Mouse (Mus musculus) mesoderm, embryonic 11.5 days (tissue): ENCODE data around the gene Tnni2.
"Not testable (repeated sequence)": the region's sequence is repeated elsewhere in the genome, so short reads cannot be mapped to it uniquely, and the experiment has no call there.

ENCODE experiments used
- DNase-seq: peaks from one replicate; pipeline ENCODE4 v3.0.0-alpha.2; 2012; ENCODE audit warnings: low read depth, low spot score

Gene Tnni2

DNA sequence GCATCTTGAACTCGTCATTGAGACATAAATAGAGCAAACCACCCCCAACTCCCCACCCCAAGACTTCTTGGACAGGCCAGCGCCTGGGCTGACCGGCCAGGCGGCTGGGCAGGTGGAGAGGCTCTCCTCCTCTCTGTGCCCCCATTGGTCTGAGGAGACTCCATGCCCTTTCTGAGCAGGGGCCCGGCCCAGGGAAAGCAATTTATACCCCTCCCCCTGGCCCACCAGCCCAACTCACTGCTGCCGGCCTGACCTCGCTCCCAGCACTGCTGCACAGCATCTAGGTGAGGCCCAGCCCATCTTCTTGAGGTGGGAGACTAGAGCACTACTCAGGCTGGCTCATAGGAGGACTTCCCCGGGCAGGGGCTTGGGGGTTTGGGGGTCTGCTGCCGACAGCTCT is at the start of gene Tnni2:
TSS of gene Tnni2 (plus strand) at position 224 of the 400 bp plus-strand sequence.
- DNase-seq, result no peak

DNA sequence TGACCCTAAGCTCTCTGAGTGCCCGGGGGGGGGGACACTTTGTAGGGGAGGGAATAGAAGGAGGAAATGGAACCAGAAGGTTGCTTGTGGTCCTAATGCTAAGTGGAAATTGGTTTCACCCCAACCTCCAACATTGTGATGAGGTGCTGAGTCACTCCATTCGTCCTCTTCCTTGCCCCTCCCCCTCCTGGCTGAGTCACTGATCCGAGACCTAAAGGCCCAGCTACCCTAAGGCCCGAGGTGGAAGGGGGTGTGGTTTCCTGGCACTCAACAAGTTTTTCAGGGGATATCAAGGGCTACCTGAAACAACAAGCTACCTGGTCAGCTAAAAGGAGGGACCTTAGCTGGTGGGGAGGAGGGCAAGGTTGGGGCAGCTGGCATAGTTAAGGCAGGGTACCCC is 48.4 kb upstream of the Tnni2 start:
- DNase-seq, result no peak

DNA sequence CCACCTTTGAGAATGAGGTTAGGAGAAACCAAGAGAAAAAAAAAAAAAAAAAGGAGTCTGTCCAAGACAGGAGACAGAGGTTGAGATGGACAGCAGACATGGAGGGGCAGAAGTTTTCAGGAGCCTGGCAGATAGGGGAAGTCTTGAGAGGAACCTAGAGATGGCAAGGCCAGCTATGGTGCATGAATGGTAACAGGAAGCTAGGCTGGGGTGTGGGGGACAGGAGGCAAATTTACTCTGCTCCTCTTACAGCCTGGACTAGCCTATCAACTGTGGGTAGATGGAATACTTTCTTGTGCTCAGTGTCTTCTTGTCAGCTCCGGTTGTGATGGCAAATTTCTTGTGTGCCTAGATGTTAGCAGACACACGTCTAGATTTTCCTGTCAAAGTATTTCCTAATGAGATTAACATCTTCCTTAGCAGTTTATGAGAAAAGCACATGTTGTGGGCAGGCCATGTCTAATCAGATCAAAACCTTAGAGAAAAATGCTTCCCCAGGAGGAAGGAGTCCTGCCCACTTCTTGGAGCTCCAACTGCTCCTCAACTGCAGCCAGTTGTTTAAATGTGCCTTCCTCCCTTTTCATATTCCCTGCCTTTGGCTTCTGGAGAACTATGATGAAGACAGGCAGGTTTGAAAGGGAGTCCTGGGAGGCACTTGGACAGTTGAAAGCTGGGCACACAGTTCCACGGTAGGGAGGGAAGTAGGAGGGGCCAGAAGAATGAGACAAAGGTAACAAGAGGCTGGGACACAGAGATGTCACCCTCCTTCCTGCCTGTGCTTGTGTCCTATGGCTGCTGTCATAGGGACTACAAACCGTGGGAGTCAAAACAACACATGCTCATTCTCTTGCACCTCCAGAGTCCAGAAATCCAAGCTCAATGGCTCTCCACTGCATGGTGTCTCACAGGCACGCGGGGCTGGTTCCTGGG is 47.1 kb upstream of the Tnni2 start:
- no peak for DNase-seq

DNA sequence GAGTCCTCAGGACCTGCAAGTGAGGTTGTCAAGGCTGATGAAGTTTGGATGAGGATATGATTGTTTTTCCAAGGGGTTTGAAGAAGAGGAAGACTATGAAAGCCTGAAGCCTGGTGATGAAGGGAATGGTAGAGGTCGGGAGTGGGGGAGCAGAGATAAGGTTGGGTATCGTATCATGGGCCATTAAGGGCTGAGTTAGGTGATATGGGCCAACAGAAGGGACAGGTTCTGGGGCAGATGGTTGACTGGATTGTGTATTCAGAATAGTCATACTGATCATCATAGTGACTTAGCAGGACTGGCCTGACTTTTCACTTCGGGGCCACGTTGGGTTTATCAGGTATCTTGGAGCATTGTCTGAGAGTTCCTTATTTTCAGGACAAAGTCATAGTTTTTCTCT is 46.1 kb upstream of the Tnni2 start:
- no peak for DNase-seq

DNA sequence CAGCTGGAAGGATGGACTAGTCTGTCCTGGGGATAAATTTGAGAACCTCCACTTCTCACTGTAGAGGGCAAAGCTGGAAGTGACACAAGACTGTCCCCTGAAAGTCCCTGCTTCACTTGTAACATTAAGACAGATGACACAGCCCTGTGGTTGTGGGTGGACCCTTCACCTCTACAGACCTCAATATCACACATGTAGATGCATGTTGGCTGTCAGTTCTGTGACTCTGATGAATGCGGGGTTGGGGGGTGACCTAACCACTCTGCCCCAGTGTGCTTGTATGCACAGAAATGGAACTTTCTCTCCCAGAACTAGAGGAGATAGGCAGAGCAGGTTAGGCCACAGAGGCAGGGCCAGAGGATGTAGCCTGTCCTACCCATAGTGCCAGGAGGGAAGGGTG is 45.0 kb upstream of the Tnni2 start:
- DNase-seq, result no peak

DNA sequence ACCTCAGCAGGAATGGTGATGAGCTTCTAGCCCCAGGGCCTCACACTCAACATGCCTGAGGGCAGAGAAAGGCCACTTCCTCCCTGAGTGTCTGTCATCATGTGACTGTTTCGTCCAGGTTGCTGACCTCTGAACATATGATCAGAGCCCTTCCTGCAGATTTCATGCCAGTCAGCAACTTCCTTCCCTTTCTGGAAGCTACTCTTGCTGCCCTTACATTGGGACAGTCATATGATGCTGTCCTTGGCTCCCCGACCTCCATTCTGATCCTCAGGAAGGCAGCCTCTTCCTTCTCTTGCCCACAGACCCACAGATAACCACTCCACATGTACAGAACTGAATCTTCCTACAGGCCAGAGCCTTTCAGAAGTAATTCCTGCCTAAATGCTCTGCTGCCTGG is 43.6 kb upstream of the Tnni2 start:
- DNase-seq, result peak; percentile 7

DNA sequence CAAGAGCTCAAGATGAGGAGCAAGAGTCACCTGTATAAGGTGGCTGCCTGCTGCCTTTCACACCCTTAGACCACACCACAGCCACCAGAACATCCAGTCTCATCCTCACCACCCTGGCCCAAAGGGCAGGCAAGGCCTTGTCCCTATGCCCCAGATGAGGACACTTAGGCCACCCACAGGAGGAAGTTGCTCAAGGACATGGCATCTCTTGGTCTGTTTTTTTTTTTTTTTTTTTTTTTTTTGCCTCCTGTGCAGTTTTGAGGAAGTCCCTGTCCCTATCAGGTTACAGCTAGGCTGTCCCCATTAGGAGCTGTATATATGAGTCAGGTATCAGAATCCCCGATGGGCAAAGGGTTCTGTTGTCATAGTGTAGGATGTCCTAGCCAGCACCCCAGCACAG is 42.4 kb upstream of the Tnni2 start:
- no peak for DNase-seq

DNA sequence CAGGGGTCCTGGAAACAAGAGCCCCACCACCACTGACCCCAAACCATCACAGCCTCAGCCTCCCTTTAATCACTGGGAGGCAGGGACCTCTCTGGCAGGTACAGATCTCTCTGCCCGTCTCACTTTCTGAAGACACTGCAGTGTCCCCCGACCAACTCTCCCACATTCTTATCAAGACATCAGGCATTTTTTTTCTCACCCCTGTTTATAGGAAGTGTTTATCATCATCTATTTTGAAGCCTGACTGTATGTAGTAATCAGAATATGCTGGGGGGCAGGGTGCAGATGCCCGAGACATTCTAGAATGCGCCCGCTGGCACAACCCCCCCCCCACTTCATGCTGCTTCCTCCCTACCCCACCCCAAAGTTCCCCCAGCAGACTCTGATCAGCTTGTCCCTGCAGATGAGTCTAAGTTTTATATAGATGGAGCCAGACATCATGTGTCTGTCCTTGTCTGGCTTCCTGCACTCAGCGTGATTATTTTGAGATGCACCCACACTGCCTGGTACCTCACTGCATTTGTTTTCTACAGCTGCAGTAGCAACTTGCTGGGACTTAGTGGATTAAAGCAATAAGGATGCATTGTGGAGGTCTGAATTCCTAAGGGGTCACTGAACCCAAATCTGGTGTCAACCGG is 41.4 kb upstream of the Tnni2 start:
- DNase-seq, result no peak

DNA sequence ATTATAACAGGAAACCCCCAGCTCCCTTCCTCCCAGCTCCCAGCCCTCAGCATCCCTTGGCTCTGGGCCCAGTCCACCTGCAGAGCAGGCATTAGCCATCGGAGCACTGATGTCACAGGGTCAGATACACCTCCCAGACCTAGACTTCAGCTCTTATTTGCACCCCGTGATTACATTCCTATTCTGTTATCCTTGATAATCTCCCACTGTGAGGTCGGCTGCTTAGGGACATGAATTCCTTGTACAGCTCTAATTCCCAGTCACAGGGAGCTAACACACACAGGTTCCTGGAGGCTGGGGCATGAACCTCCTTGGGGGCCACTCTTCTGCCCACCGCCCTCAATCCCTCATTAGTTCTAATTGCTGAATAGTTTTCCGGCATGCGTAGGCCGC is 40.9 kb upstream of the Tnni2 start:
- no peak for DNase-seq

DNA sequence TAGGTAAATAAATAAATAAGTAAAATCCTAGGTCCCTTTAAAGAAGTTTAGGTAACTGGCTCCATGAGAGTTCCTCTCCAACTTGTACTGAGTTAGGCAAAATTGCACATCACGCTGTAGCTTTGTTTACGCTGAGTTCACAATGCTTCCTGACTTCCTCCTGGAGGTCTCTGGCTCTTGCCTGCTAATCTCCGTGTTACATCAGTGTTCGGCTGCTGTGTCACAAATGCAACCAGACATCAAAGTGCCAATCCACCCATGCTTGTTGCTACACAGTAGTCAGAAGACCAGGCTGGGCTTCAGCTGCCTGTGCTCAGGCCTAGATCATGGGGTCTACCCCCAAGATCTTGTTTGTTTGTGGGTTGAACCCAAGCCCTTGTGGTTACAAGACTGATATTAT is 38.0 kb upstream of the Tnni2 start:
- DNase-seq, result no peak

DNA sequence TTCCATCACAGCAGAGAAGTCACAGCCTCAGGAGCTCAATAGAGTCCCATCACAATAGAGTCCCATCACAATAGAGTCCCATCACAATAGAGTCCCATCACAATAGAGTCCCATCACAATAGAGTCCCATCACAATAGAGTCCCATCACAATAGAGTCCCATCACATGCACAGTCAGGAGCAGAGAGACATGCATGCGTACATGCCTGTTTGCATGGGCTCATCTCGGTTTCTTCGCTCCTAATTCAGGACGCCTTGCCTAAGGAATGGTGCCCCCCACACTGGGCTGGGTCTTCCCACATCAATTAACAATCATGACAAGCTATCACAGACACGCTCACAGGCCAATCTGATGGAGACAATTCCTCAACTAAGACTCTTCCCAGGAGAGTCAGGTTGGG is 36.5 kb upstream of the Tnni2 start:
- DNase-seq, result not testable (repeated sequence)

DNA sequence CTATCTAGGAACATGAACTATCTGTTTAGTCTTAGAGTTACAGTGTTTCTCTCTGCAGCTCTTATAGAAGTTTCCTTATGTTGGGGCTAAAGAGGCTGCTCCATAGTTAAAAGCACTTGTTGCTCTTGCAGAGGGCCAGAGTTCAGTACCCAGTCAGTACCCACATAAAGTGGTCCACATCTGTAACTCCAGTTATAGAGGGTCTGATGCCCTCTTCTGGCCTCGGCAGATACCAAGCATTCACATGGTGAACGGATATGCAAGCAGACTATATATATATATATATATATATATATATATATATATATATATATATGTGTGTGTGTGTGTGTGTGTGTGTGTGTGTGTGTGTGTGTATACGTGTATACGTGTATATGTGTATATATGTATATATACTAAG is 33.7 kb upstream of the Tnni2 start:
- DNase-seq, result no peak

DNA sequence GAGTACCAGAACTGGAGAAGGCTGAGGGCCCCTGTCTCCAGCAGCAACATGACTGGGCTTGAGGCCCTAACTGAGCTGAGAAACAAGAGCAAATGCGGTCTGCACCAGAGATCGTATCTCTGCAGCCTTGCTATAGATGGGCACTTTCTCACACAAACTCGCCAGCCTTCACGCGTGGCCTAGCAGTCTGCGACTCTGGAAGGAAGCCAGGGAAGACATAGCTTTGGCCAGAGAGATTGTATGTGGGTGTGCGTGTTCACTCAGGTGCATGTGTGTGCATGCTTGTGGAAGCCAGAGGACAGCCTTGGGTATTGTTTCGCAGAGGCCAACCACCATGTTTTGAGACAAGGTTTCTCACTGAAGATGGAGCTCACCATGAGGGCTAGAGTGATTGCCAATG is 32.9 kb upstream of the Tnni2 start:
- no peak for DNase-seq

DNA sequence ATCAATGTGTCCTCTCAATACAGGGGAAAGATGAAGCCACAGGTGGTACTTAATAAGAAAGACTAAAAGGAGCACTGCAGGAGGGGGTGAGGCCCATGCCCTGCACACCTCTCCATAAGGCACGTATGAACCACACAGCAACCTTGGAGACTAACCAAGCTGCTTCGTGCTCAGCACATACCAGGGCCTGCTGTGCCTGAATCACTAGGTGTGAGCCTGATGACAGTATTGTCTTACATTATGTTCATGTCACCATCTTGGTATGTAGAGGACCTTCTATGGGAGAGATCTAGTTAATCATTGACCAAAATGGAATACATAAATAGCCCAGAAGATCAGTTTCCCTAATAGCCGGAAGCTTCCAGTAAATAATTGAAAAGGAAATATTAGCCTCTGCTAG is 32.0 kb upstream of the Tnni2 start:
- no peak for DNase-seq

DNA sequence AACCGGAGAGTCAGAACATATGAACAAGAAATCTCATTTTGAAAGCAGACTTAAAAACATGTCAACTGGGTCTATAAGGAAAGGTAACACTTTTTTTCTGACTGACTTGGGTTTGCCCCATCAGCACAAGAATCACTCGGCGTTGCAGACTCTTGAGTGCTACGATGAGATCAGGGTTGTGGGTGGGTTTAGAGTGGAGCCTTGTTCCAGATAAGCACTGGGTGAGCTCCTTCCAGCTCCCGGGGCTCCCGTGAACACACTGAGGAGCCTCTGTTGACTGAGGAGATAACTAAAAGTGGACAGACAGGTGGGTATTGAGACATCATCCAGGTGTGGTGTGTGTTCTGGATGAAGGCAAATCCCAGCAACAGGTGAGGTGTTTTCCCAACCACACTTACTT is 28.3 kb upstream of the Tnni2 start:
- no peak for DNase-seq

DNA sequence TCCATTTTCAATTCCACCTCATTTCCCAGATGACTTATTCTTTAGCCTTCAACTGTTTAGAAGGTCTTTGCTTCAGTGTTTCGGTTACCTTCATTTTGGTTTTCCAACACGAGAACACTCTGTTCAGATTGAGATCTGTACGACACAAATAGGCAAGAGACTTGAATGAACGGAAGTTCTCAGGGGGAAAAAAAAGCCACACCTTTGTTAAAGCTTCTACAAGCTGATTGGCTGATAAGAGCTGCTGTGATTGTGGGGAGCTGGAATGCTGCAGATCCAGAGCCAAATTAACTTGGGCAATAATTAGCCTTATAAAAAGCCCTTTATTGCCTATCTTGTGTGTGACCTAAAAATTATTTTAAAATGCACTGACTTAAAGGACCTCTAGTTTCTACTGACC is 26.3 kb upstream of the Tnni2 start:
- no peak for DNase-seq

DNA sequence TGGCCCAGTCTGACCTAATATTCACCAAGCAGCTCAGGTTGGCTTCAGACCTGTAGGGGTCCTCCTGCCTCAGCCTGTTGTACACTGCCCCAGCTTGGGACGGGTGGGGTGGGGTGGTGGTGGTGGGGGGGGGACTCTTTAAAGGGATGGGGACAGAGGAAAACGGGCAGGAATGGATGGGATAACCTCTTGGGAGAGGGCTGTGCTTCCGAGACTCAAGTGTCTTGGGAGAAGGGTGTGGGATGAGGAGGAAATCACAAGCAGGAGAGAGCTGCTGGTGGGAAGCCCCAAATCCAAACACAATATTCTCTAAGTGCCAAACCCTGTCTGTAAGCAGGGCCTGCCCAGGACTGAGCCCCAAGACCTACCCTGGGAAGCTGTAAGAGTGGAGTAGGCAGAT is 25.4 kb upstream of the Tnni2 start:
- DNase-seq, result no peak

DNA sequence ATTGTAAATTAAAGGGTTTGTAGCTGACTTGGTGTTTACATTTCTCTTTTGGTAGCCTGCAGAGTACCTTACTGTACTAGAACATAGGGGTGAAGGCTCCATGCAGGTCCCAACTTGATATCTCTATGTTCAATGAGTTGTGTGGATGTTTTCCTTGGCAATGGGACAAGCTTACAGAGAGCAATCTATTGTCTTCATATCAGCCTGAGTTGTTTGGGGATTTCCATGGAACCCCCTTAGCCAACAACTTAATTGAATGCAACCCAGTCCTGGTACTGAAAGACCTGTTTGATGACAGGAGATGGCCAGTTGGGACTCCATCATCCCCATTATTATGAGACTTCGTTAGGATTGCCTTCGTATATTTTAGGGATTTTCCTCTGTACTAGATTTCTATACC is 23.6 kb upstream of the Tnni2 start:
- DNase-seq, result no peak

DNA sequence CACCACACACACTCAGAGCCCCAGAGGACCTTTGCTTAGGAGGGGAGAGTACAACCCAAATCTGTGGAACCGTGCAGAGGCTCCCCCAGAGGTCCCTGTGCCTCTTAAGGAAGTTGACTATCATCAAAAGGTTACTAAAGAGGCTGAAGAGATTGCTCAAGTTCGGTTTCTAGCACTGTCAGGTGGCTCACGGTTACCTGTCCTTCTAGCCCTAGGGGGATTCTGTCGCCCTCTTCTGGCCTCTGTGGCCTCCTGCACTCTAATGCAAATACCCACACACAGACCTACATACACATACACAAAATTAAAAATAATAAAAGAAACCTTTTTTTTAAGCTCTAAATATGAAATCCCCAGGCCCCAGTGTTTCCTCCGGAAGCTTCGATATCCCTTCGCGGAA is 22.9 kb upstream of the Tnni2 start:
- no peak for DNase-seq

DNA sequence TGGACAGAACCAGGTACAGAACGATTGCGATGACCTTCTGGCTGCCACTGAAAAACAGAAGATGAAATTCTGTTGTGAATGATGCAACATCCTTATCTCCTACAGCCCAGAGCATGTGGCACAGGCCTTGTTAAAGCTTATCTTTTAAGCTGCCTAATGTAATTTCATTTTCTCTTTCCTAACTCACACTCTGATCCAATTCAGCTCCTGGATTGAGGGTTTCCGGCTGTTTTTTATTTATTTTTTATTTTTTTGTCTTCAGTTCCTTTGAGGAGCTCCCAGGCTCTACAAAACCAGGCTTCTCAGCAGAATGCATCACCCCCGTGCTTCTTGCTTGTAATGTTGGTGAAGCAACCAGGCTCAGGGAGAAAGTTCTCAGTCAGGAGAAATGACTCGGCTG is 21.7 kb upstream of the Tnni2 start:
- no peak for DNase-seq

DNA sequence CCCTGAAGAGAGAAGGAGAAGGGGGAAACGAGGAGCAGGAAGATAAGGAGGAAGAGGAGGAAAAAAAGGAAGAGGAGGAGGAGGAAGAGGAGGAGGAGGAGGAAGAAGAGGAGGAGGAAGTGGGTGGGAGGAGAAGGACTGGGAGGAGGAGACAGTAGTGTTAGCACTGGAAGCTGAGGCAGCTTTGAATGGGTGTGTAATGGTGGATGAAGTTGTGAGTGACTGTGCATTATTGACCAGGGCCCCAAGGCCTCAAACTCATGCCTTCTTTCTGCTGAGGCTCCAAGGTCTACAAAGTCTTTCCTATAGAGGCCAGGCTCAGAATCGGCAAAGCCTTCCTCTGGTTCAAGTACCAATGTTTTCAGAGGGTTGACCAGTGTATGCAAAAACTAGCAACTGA is 19.8 kb upstream of the Tnni2 start:
- DNase-seq, result no peak

DNA sequence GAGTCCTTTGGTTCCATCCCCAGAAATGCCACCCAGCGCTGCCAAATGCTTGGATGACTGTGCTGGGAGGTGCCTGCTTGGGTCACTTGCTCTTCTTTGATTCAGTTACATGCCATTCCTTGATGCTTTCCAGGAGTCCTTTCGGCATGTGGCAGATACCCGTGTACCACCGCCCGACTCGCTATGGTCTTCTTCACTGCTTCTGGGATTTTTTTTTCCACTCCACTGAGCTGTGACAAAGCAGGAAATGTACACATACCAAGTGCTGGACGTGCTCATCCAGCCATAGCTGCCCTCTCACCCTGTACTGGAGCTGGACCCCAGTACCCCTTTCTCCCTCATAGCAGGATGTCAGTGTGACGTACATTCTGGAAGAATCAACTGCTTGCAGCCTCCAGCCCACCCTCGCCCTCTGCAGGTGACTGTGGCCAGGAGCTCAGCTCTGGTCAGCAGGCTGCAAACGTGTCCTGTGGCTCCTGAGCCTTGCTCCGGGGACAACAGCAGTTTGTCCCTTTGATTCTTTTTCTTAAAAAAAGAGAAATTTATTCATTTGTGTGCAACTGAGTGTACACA is 15.9 kb upstream of the Tnni2 start:
- no peak for DNase-seq

DNA sequence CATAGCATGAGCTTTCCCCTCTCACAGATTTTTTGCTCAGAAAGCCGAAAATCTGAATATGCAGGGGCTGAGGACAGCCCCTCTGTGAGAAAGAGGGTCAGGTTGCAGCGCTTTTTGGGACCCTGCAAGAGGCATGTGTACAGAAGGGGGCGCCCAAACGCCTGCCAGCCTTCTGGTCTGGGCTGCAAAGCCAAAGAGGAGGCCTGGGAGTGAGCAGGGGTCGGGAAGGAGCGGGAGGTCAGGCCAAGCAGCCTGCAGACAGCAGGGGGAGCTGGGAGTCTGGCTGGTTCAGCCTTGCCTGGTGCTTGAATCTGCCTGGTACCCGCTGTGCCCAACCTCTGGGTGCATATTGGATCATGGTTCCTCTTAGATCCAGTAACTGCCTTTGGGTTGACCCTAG is 13.4 kb upstream of the Tnni2 start:
- peak; percentile 81 for DNase-seq
